Mouse (Mus musculus): ENCODE measurements at regions not wholly inside any gene's neighbourhood (a gene's known extent, or its start where the extent isn't known, plus 50 kb on each side); places are given as distances from the start of the nearest gene placed in this dataset.

- no peak for DNase-seq (ENCODE audit: low read depth, low spot score)
Measured at GRCm38 (mm10) chr6:117330726-117331360, 162.5 kb downstream of the Cxcl12 start.

- DNase-seq (ENCODE audit: low read depth, low spot score), result no peak
Measured at GRCm38 (mm10) chr6:117332641-117333040, 164.3 kb downstream of the Cxcl12 start.

- DNase-seq (ENCODE audit: low read depth, low spot score), result no peak
Measured at GRCm38 (mm10) chr6:117342123-117342522, 173.8 kb downstream of the Cxcl12 start.

- no peak for DNase-seq (ENCODE audit: low read depth, low spot score)
Measured at GRCm38 (mm10) chr6:117347356-117347755, 179.0 kb downstream of the Cxcl12 start.

- no peak for DNase-seq (ENCODE audit: low read depth, low spot score)
Measured at GRCm38 (mm10) chr6:117351846-117352245, 183.5 kb downstream of the Cxcl12 start.

- no peak for DNase-seq (ENCODE audit: low read depth, low spot score)
Measured at GRCm38 (mm10) chr6:117353091-117353490, 184.8 kb downstream of the Cxcl12 start.

- DNase-seq (ENCODE audit: low read depth, low spot score), result no peak
Measured at GRCm38 (mm10) chr6:117356101-117356500, 187.8 kb downstream of the Cxcl12 start.

GRCm38 (mm10) chr6:117359401-117359800, 191.1 kb downstream of the Cxcl12 start:
- DNase-seq (ENCODE audit: low read depth, low spot score), result no peak

- DNase-seq (ENCODE audit: low read depth, low spot score), result no peak
Measured at GRCm38 (mm10) chr6:117366563-117366962, 198.2 kb downstream of the Cxcl12 start.

- no peak for DNase-seq (ENCODE audit: low read depth, low spot score)
Measured at GRCm38 (mm10) chr6:117375989-117376388, 207.7 kb downstream of the Cxcl12 start.

GRCm38 (mm10) chr6:117379904-117380303, 211.6 kb downstream of the Cxcl12 start:
- DNase-seq (ENCODE audit: low read depth, low spot score), result no peak

GRCm38 (mm10) chr6:117390233-117390848, 222.0 kb downstream of the Cxcl12 start:
- no peak for DNase-seq (ENCODE audit: low read depth, low spot score)

GRCm38 (mm10) chr6:117393480-117393879, 225.1 kb downstream of the Cxcl12 start:
- no peak for DNase-seq (ENCODE audit: low read depth, low spot score)

- no peak for DNase-seq (ENCODE audit: low read depth, low spot score)
Measured at GRCm38 (mm10) chr6:117405589-117406311, 237.4 kb downstream of the Cxcl12 start.

- no peak for DNase-seq (ENCODE audit: low read depth, low spot score)
Measured at GRCm38 (mm10) chr6:117406312-117406595, 237.9 kb downstream of the Cxcl12 start.

GRCm38 (mm10) chr6:117406757-117407156, 238.4 kb downstream of the Cxcl12 start:
- DNase-seq (ENCODE audit: low read depth, low spot score), result no peak

- no peak for DNase-seq (ENCODE audit: low read depth, low spot score)
Measured at GRCm38 (mm10) chr6:117407206-117407858, 239.0 kb downstream of the Cxcl12 start.

GRCm38 (mm10) chr6:117407953-117408352, 239.6 kb downstream of the Cxcl12 start:
- no peak for DNase-seq (ENCODE audit: low read depth, low spot score)

- no peak for DNase-seq (ENCODE audit: low read depth, low spot score)
Measured at GRCm38 (mm10) chr6:117408971-117409783, 240.8 kb downstream of the Cxcl12 start.

- no peak for DNase-seq (ENCODE audit: low read depth, low spot score)
Measured at GRCm38 (mm10) chr6:117414926-117415325, 246.6 kb downstream of the Cxcl12 start.

- DNase-seq (ENCODE audit: low read depth, low spot score), result no peak
Measured at GRCm38 (mm10) chr6:117415901-117416300, 247.6 kb downstream of the Cxcl12 start.

- no peak for DNase-seq (ENCODE audit: low read depth, low spot score)
Measured at GRCm38 (mm10) chr6:117416461-117416860, 248.1 kb downstream of the Cxcl12 start.

Data from A20 (cell line).